Mouse (Mus musculus) C2C12 (cell line): ENCODE measurements around the gene Hmgb1. TPM values are rescaled to one million over a fixed set of nuclear protein-coding genes. Genes with fewer than 3 reads are reported as not detected.

Source experiments
- H3K27me3 ChIP-seq: one replicate; pipeline ENCODE4 v1.6.1; 2011; ENCODE audit not compliant: control insufficient read depth, insufficient read depth, insufficient read length
- H3K36me3 ChIP-seq: one replicate; pipeline ENCODE4 v1.6.1; 2011; ENCODE audit not compliant: control insufficient read depth, insufficient read depth
- H3K4me3 ChIP-seq: one replicate; pipeline ENCODE4 v1.5.1; 2011; ENCODE audit warnings: mild to moderate bottlenecking, control low read depth; ENCODE audit not compliant: poor library complexity, insufficient read depth, severe bottlenecking
- H3K79me2 ChIP-seq: one replicate; pipeline ENCODE4 v1.6.1; 2011; ENCODE audit not compliant: control insufficient read depth, insufficient read depth
- H3K79me3 ChIP-seq: one replicate; pipeline ENCODE4 v1.6.1; 2011; ENCODE audit warnings: low read depth, control low read depth
- H3ac ChIP-seq: one replicate; pipeline ENCODE3; 2011; ENCODE audit warnings: low read depth; ENCODE audit not compliant: control insufficient read depth, insufficient read length
- CEBPB ChIP-seq: IDR thresholded peaks from one replicate; pipeline ENCODE4 v1.6.1; 2011; ENCODE audit warnings: low read depth, mild to moderate bottlenecking, control low read depth, moderate library complexity
- CTCF ChIP-seq: IDR thresholded peaks from one replicate; pipeline ENCODE4 v1.5.1; 2011; ENCODE audit not compliant: control insufficient read depth, insufficient read depth, insufficient read length
- FOSL1 ChIP-seq: IDR thresholded peaks from one replicate; pipeline ENCODE4 v1.8.0; 2011; ENCODE audit warnings: mild to moderate bottlenecking, low read length; ENCODE audit not compliant: poor library complexity, insufficient read depth, severe bottlenecking
- MAX ChIP-seq: IDR thresholded peaks from one replicate; pipeline ENCODE4 v1.6.1; 2011; ENCODE audit warnings: mild to moderate bottlenecking, control low read depth
- MYOD1 ChIP-seq: IDR thresholded peaks from one replicate; pipeline ENCODE4 v1.6.1; 2011; ENCODE audit warnings: low read depth; ENCODE audit not compliant: control insufficient read depth, insufficient read length
- MYOG ChIP-seq: IDR thresholded peaks from one replicate; pipeline ENCODE4 v1.6.1; 2011; ENCODE audit not compliant: control insufficient read depth, insufficient read length; ENCODE audit errors: extremely low read depth
- USF1 ChIP-seq: IDR thresholded peaks from one replicate; pipeline ENCODE4 v1.6.1; 2011; ENCODE audit warnings: low read depth, mild to moderate bottlenecking, control low read depth, moderate library complexity
- polyA plus RNA-seq: library from polyadenylated mRNA; unstranded; fragments of >200 nt; fragmentation: generic; extraction: Trizol; gene quantifications from one replicate; pipeline ENCODE4 v1.2.1, GENCODE M21; 2012; ENCODE audit warnings: missing spikeins

The Hmgb1 gene
- polyA plus RNA-seq, 1 experiment: 185 TPM

- TF ChIP-seq MYOD1 (no peak), CEBPB (no peak), CTCF (no peak), USF1 (no peak), MAX (no peak), MYOG (no peak), FOSL1 (no peak)
- H3K79me2 ChIP-seq: no peaks in the 10 kb centered on the region
- H3K27me3 ChIP-seq: peaks cover 6% of the 10 kb centered on the region
- no peaks in the 10 kb centered on the region for H3K36me3 ChIP-seq
- H3ac ChIP-seq: no peak overlapping the region
- no peak overlapping the region for H3K4me3 ChIP-seq
- H3K79me3 ChIP-seq: no peaks in the 10 kb centered on the region
Observed at GRCm38 (mm10) chr5:149088149-149088548, 96.1 kb downstream of the Hmgb1 start.

GRCm38 (mm10) chr5:149086382-149087244, 97.7 kb downstream of the Hmgb1 start:
- H3K36me3 ChIP-seq: no peaks in the 10 kb centered on the region
- no peak overlapping the region for H3ac ChIP-seq
- no peak overlapping the region for H3K4me3 ChIP-seq
- H3K79me2 ChIP-seq: no peaks in the 10 kb centered on the region
- no peak for TF ChIP-seq FOSL1
- TF ChIP-seq MYOG: no peak
- TF ChIP-seq USF1: no peak
- no peak for TF ChIP-seq CEBPB
- TF ChIP-seq MYOD1: no peak
- TF ChIP-seq CTCF: no peak
- no peak for TF ChIP-seq MAX
- peaks cover 6% of the 10 kb centered on the region for H3K27me3 ChIP-seq
- H3K79me3 ChIP-seq: no peaks in the 10 kb centered on the region

GRCm38 (mm10) chr5:149080466-149080865, 103.8 kb downstream of the Hmgb1 start:
- H3ac ChIP-seq: no peak overlapping the region
- no peaks in the 10 kb centered on the region for H3K27me3 ChIP-seq
- H3K79me3 ChIP-seq: no peaks in the 10 kb centered on the region
- no peaks in the 10 kb centered on the region for H3K79me2 ChIP-seq
- TF ChIP-seq MYOG (no peak), FOSL1 (no peak), CTCF (no peak), CEBPB (no peak), MAX (no peak), MYOD1 (no peak), USF1 (no peak)
- no peaks in the 10 kb centered on the region for H3K36me3 ChIP-seq
- H3K4me3 ChIP-seq: no peak overlapping the region

- Histone ChIP-seq H3K4me3 (no peak overlapping the region), H3K79me3 (no peaks in the 10 kb centered on the region), H3K79me2 (no peaks in the 10 kb centered on the region), H3K27me3 (no peaks in the 10 kb centered on the region), H3ac (no peak overlapping the region), H3K36me3 (no peaks in the 10 kb centered on the region)
- no peak for TF ChIP-seq MYOG
- TF ChIP-seq FOSL1: no peak
- no peak for TF ChIP-seq USF1
- TF ChIP-seq CTCF: no peak
- no peak for TF ChIP-seq MYOD1
- TF ChIP-seq MAX: no peak
- TF ChIP-seq CEBPB: no peak
Observed at GRCm38 (mm10) chr5:149079758-149080150, 104.5 kb downstream of the Hmgb1 start.

- no peaks in the 10 kb centered on the region for H3K36me3 ChIP-seq
- H3K4me3 ChIP-seq: no peak overlapping the region
- H3K79me3 ChIP-seq: no peaks in the 10 kb centered on the region
- H3ac ChIP-seq: no peak overlapping the region
- no peaks in the 10 kb centered on the region for H3K79me2 ChIP-seq
- no peaks in the 10 kb centered on the region for H3K27me3 ChIP-seq
- TF ChIP-seq CEBPB (no peak), CTCF (no peak), MYOD1 (no peak), USF1 (no peak), MAX (no peak), MYOG (no peak), FOSL1 (no peak)
Observed at GRCm38 (mm10) chr5:149079018-149079757, 105.1 kb downstream of the Hmgb1 start.
